Mouse (Mus musculus): ENCODE results near the gene Dll4.

Dll4 gene

DNA sequence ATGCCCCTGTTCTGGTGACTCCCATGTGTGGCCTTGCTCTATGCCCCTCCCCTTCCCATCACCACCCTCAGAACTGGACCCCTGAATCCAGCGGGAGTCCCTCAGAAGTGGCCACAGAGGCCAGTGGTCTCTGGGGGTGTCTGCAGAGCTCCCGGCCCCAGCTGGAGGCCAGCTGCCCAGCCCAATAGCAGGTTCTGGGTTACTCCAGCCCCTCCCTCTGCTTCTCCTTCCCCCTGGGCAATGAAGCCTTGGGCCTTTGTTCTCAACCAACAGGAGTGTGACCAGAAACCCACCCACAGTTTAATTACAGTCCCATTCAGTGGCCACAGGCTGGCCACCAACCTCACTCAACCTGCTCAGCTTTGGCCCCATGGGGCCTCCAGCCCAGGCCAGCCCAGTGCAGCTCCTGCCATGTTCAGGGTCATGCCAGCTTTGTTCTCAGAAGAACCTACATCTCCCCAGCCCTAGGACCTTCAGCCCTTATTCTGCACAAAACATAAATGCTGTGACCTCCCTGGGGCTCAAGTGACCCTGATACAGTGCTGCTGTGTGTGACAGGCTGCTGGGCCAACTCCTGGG, 13.1 kb upstream of the Dll4 start:
- peak in 1 of 2 experiments; percentile 46 for DNase-seq

DNA sequence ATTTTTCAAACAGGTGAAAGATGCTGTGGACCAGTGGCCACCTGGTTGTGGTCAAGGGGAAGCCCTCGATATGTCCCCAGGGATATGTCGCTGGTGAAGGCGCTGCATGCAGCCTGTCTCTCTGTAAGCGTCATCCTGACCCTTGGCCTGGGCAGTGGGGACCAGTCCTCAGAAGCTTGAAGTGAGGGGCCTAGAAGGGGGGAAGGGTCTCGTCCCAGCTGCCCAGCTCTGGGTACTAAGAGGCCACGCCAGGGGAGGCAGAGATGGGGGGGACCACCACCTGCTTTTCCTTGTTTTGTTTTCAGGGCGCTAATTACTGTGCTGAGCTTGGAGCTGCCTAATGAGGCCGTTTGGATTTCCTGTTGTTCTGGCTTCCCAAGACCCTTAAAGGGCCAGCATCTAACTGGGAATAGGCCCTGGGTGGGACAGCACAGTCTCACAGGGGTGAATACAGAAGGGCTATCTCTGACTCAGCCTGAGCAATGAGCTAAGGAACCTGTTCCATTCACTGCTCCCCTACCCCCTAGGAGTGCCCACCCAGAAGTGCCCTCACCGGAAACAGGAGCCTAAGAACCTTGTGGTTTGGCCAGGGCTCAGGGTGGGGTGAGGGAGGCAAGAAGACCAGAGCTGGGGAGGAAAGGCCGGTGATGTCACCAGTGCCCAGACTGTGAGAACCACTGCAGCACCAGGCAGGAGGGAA, 11.7 kb upstream of the Dll4 start:
- peak in 1 of 2 experiments; percentile 49 for DNase-seq

DNA sequence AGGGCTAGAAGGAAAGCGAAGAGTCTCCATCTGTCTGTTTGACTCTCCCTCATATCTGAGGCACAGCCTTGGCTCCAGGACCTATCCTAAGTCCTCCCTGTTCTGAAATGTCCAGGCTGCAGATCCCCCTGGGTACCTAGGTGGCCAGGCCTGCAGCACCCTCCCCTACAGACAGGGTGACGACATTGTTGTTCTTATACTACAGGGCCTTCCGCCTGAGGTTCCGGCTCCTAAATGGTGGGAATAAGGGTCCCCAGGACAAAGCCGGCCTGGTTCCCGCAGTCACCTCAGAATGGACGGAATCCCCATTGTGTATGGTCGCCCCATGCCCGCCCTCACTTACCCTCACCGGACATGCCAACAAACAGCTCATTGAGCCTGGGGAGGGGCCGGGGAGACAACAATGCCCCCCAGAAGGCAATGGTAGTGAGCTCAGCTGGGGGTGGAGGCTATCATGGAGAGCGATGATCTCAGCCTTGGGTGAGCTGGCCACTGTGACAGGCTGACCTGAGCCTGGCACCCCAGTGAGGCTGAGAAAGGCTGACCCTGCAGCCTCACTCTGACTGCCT, 10.8 kb upstream of the Dll4 start:
- peak in 1 of 2 experiments; percentile 42 for DNase-seq

DNA sequence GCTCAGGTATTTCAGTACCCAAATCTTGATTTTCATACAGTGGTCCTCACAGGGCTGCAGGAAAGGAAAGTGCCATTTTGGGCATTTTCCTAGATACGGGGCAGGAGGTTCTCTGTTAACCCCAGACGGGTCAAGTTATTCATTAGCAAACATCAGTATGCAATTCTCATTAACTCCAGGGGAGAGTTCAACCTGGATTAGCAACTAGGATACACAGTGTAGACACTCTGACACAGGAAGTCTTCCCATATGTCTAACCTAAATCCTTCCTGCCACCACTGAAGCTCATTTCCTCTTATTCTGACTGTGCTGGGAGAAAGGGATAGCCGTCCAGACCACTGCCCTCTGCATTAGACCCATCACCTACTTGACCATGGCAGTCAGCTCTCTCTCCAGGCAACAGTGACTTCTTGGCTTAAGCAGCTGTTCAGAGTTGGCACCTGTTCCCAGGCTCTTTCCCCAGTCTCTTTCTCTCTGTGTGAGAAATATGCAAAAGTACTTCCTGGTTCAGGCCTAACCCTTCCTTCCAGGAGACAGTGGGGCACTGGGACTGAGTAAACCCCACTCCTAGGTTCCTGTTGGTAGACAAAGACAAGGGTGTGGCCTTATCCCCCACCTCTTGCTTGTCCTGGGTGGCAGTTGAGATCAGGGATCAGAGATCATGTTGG, 7.4 kb upstream of the Dll4 start:
- DNase-seq = peak; percentile 59 to 61

DNA sequence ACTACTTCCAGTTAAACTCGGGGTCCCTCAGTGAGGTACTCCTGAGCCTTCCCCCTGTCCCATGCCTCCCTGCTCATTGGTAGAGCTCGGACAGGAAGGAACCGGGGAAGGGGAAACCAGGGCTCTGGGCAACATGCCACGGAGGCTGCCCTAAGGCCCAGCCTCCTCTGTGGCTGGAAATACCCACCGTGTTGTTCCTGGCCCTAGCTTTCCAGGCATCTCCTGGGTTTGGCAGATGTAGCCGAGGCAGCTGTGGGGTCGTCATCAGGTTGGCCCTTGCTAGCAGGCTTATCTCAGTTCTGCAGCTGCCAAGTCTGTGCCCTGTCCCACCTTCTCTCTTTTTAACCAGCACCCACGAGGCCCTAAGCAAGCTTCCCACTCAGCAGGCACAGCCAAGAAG, 5.0 kb upstream of the Dll4 start:
- DNase-seq = peak; percentile 52 to 69

DNA sequence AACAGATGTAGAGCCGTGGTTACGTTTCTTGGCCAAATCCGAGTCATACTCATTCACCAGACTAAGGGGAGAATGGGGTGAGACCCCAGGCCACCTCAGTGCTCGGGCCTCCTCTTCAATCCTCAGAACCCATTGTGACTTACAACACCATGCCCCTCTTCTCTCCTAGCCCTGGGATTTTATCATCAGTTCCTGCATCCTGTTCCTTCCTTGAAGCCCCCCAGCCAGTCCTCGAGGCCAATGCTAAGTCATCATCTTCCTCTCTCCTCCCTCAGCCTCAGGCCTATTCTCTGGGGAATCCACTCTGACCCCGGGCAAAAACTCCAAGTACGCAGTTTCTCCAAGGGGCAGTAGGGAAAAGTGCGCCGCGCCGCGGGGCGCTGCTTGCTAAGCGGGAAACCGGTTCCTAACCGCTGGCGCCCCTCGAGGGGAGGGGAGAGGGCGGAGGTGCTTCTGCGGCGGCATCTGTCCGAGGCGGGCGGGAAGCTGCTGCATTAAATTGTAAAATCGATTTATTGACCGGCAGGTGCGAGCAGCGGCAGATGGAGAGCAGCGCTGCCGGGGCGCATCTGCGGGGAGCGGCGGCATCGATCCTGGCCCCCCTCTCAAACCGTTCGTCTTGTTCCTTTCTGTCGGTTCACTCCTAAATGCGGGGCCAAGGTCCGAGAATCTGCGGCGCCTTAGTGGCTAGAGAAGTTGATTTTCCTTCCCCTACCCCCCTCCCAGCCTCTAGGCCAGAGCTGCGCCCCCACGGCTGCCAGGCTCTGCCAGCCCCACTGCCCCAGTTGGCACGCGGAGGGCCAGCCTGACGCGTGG, 3.6 kb upstream of the Dll4 start:
- DNase-seq = peak in 1 of 2 experiments; percentile 58

DNA sequence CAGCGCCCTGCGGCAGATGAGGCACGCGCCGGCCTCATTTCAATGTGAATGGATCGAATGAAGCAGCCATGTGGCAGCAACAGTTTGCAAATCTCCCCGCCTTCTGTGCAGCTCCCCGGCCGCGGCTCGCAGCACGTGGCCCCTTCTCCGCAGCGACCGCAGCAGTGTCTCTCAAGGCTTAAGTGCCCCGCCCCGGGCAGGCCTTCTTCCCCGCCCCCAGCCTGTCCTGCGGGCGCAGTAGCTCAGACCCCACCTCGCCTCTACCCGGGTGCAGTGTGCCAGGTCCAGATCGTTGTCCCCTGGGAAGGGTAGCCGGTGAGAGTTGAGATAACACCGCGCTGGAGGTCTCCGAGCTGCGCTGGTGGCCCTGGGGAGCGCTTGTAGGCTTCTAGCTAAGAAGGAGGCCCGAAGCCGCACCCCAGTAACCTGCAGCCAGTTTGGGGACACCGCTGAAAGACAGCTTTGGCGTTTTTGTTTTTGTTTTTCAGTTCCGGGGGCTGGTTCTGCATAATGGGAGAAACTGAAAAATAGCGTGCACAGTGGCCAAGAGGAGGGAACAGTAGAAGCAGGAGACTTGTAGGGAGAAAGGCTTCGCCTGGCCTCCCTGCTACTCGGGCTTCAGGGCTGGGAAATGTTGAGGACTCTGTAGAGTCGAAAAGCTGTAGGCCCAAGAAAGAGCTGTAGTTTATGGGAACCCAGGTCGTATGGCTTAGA, 2.8 kb upstream of the Dll4 start:
- DNase-seq = peak in 1 of 2 experiments; percentile 57

DNA sequence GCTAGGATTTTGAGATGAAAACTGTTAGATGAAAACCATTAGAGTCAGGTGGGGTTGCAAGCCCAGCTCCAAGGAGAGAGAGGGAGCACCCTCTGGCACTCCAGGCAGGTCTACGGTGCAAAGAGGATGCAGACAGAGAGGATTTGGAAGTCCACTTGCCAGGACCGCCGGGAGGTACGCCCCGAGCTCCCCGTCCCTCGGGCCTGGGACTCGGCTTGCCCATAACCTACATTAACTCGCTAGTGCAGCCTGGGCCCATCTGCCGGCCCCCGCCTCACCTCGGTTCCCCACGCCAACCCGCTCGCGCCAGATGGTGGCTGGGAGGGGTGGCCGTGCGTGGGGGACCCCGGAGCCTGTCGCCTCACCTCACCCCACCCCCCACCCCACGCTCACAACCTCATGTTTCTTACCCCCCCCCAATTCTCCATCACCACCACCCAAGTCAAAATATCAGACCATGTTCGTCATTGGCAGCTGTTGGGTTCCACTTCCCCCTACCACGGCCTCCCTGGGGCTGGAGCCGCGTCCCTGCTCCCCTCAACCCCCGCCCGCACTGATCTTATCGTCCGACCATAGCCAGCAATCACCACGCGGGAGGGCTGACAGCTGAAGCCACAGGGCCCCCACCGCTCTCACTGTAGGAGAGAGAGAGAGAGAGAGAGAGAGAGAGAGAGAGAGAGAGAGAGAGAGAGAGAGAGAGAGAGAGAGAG, 1.6 kb upstream of the Dll4 start:
- peak in 1 of 2 experiments; percentile 40 for DNase-seq

DNA sequence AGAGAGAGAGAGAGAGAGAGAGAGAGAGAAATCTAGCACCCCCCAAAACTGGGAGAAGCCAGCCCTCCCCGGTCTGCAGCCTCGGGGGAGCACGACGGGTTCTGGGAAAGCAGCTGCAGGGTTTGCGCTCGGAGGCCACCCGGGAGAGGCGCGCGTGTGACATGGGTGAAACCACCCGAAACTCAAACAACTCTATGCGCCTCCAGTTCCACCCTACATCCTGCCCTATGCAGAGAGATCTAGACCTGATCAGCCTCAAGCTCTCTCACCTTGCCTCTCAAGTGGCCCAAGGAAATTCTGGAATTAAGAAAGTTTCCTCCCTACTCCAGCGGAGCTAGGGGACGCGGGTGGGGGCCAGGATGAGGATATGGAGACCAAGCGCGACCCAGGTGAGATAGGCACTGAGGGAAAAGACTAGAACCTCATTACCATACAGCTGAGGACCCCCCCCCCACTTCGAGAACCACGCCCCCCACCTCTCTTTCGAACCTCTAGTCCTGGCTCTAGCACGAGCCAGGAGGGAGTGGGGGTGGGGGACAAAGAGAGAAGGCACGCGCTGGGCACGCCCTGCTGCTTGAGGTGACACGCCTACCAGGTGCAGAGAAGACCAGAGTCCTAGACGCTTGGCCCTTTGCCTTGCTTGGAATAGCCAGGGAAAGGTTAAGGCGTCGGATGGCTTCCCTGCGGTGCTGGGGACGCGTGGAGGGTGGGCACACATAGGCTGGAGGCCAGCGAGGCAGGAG, 837 bp upstream of the Dll4 start:
- DNase-seq = peak; percentile 79 to 85

DNA sequence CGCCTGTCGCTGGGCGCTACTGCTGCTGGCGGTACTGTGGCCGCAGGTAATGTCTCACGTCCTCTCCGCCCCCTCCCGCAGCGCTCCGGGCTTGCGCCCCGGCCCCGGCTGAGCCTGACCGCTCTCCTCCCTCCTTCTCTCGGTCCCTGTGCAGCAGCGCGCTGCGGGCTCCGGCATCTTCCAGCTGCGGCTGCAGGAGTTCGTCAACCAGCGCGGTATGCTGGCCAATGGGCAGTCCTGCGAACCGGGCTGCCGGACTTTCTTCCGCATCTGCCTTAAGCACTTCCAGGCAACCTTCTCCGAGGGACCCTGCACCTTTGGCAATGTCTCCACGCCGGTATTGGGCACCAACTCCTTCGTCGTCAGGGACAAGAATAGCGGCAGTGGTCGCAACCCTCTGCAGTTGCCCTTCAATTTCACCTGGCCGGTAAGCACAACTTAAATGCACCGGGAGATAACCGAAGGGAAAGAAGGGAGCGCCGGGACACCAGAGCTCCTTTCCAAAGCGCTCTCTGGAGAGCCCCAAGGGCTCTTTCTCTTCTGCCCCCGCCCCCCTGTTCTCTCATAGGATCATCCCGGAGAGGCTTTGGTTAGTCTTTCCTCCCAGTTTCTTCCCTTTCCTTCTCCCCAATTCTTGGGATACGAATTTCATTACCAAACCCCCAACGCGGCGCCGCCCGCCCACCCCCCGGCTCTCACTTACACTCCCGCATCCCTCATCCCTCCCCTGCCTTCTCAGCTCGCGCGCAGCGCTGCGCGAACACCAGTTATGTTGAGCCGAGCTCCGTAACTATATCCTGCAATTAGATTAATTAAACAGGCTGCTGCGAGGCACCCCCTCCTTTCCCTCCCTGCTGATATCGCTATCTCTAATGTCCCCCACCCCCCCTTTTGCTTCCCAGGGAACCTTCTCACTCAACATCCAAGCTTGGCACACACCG, 847 bp downstream of the Dll4 start:
- peak in 1 of 2 experiments; percentile 63 for DNase-seq

DNA sequence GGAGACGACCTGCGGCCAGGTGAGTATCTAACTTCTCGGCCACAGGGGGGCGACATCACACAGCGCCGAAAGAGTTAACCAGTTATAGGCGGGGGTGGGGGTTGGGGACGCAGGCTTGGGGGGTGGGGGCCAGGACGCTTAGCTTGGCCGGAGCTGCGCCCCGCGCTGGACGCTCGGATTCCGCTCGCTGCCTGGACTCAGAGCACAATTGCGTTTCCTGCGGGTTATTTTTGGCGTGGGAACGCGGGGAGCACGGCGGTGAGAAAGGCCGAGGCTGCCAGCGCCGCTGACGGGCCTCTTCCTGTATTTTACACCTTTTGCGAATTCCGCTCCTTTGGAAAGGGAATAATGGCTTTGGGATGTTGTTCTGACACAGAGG, 1.5 kb downstream of the Dll4 start:
- peak; percentile 83 to 92 for DNase-seq

DNA sequence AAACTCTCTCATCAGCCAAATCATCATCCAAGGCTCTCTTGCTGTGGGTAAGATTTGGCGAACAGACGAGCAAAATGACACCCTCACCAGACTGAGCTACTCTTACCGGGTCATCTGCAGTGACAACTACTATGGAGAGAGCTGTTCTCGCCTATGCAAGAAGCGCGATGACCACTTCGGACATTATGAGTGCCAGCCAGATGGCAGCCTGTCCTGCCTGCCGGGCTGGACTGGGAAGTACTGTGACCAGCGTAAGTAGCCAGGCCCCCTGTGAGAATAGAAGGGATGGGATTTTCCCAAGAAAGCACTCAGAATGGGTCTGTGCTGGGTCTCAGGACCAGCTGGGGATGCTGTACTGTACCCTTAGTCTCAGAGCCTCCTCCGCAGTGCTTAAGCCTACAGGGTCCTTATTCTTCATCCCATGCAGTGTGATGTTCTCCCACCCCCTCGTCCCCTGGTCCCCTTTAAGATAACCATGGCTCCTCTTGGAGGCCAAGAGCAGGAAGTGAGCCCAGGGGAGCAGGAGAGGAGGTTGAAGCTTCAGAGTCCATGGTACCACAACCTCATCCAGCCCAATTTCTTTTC, 2.5 kb downstream of the Dll4 start:
- no peak for DNase-seq

DNA sequence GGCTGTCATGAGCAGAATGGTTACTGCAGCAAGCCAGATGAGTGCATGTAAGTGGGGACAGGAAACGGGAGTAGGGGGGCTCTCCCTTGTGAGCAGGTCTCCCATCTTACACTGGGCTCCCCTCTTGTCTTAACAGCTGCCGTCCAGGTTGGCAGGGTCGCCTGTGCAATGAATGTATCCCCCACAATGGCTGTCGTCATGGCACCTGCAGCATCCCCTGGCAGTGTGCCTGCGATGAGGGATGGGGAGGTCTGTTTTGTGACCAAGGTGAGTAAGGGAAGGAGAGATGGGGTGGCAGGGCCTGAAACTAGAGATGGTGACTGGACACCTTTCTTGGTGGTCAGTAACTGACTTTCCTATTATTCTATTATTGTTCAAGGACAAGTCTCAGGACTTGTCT, 3.0 kb downstream of the Dll4 start:
- peak in 1 of 2 experiments; percentile 36 for DNase-seq

DNA sequence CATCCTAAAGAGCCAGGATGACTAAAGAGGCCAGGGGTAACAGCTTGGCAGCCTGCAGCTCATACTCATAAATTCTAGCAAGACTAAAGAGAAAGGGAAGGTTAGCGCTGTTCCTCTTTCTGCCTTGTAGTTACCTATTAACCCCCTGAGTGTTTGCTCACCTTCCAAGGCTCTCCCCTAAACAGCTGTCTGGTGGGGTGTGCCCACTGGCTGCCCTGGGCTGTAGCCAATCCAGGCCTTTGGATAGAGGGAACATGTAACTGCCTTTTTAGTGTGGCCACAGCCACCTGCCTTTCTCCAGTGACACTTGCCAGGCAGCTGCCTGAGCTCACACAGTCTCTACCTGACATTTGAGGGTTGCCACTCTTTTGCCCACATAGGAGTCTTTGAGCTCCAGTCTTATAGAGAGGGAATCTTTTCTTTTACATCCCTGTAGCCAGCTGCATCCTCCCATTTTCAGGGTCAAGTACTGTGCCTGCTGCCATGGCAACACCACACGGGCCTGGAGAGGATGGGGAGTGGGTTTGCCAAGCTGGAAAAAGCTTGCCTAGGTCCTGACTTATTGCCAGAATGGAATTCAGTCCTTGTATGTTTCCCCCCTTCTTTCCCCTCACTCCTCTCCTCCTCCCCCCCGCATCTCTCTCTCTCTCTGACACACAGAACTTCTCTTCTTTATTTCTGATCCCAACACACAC, 3.7 kb downstream of the Dll4 start:
- DNase-seq = no peak

DNA sequence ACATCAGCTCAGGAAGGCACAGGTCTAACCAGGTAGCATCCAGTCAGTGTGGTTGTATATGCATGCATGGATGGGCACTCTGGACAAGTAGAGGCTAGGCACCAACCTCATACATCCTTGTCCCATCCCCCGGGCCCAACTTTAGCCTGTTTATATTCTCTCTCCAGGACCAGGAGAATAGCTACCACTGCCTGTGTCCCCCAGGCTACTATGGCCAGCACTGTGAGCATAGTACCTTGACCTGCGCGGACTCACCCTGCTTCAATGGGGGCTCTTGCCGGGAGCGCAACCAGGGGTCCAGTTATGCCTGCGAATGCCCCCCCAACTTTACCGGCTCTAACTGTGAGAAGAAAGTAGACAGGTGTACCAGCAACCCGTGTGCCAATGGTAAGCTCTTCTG, 5.2 kb downstream of the Dll4 start:
- no peak for DNase-seq

DNA sequence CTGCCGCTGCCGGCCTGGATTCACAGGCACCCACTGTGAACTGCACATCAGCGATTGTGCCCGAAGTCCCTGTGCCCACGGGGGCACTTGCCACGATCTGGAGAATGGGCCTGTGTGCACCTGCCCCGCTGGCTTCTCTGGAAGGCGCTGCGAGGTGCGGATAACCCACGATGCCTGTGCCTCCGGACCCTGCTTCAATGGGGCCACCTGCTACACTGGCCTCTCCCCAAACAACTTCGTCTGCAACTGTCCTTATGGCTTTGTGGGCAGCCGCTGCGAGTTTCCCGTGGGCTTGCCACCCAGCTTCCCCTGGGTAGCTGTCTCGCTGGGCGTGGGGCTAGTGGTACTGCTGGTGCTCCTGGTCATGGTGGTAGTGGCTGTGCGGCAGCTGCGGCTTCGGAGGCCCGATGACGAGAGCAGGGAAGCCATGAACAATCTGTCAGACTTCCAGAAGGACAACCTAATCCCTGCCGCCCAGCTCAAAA, 6.6 kb downstream of the Dll4 start:
- peak in 1 of 2 experiments; percentile 38 for DNase-seq

DNA sequence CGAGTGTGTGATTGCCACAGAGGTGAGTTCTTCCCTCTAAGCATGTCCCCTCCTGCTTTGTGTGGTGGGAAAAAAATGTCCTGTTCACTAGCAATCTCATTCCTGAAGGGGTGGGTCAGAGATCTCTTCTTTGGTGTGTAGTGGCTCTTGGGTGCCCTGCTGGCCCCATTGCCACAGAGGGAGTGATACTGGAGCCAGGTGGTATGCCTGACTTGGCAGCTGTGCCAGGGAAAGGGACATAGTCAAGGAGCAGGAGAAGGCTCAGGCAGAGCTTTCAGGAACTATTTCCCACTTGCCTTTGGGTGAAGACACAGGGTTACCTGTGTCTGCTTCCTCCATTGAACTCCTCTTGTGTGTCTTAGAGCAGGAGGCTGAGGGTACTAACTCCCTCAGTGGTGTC, 8.6 kb downstream of the Dll4 start:
- no peak for DNase-seq

DNA sequence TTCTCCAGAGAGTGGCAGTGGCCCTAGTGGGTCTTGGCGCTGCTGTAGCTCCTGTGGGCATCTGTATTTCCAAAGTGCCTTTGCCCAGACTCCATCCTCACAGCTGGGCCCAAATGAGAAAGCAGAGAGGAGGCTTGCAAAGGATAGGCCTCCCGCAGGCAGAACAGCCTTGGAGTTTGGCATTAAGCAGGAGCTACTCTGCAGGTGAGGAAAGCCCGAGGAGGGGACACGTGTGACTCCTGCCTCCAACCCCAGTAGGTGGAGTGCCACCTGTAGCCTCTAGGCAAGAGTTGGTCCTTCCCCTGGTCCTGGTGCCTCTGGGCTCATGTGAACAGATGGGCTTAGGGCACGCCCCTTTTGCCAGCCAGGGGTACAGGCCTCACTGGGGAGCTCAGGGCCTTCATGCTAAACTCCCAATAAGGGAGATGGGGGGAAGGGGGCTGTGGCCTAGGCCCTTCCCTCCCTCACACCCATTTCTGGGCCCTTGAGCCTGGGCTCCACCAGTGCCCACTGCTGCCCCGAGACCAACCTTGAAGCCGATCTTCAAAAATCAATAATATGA, 9.5 kb downstream of the Dll4 start:
- peak in 1 of 2 experiments; percentile 34 for DNase-seq
